Mouse (Mus musculus) cerebellum, postnatal 14 days (tissue): ENCODE results near the gene Hist1h2bb.

Experiments
- DNase-seq, 2 experiments: peaks; one replicate each; pipeline ENCODE4 v3.0.0; 2021; ENCODE audit warnings: mixed read lengths in 2 of 2

Hist1h2bb gene

GRCm38 (mm10) chr13:23750839-23751477 lies 4.4 kb downstream of the Hist1h2bb start, which contains the start of gene Hist1h2ab:
TSS of gene Hist1h2ab (plus strand) at chr13:23751126.
- DNase-seq: peak; percentile 36 to 58

- DNase-seq: no peak
These were observed 5.0 kb downstream of the Hist1h2bb start for GRCm38 (mm10) chr13:23751478-23751956.

- DNase-seq: peak; percentile 85 to 92
These were observed 5.7 kb downstream of the Hist1h2bb start, which contains the start of gene Hist1h3b for GRCm38 (mm10) chr13:23752067-23752741. TSS of gene Hist1h3b (plus strand) at chr13:23752267.

DNA sequence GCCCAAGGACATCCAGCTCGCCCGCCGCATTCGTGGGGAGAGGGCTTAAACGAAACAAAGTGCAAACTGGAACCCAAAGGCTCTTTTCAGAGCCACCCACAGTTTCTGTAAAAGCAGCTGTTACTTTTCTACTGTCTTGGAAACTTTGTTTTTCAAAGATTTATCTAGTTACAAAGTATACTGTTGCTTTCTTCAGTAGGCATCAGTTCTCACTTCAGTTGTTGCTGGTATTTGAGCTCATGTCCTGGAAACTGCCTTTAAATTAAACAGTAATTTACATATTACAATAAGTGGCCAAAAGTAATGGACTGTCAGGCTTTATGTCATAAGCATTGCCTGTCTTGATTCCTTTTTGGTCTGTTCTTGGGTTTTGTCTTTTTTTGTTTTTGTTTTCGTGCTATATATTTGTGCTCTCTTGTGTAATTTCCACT lies 6.2 kb downstream of the Hist1h2bb start:
- DNase-seq: no peak

- DNase-seq: no peak
These were observed 7.0 kb downstream of the Hist1h2bb start for GRCm38 (mm10) chr13:23753314-23754078.

- no peak for DNase-seq
These were observed 8.5 kb downstream of the Hist1h2bb start for GRCm38 (mm10) chr13:23755000-23755399.

DNA sequence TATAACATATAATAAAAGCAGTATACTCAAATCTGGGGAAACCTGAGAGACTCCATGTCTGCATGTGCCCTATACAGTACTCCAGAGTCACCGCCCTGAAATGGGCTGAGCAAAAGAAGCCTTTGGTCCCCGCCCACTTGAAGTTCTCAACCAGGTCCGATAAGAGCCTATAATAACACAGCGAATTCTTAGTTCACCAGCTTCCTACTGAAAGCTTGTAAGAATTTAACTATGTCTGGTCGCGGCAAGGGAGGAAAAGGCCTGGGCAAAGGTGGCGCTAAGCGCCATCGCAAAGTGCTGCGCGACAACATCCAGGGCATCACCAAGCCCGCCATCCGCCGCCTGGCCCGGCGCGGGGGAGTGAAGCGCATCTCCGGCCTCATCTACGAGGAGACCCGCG lies 10.3 kb downstream of the Hist1h2bb start, which contains the start of gene Hist1h4b:
Gene Hist1h4b, plus strand, starts transcription at position 224 of the 400 bp plus-strand sequence.
- DNase-seq: peak; percentile 83 to 91

- peak in 1 of 2 experiments; percentile 22 for DNase-seq
These were observed 10.8 kb downstream of the Hist1h2bb start for GRCm38 (mm10) chr13:23757211-23757773.

DNA sequence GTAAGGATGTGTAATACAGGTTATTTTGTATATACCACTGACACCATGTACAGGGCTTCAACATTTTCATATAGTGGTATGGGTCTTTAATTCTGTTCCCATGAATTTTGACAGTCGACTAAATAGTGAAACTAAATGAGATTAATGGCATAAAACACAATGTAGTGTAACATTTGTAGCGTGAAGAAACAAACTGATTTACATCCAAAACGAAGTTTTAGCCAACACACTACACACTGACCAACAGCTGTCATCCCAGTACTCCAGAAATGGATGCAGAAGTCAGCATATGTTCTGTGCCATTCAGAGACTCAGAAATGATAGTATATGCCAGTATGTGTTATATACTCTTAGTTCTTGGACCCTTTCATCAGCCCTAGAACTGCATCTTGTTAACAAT lies 11.4 kb downstream of the Hist1h2bb start:
- DNase-seq: no peak

GRCm38 (mm10) chr13:23759251-23759771 lies 12.8 kb downstream of the Hist1h2bb start:
- DNase-seq: no peak

DNA sequence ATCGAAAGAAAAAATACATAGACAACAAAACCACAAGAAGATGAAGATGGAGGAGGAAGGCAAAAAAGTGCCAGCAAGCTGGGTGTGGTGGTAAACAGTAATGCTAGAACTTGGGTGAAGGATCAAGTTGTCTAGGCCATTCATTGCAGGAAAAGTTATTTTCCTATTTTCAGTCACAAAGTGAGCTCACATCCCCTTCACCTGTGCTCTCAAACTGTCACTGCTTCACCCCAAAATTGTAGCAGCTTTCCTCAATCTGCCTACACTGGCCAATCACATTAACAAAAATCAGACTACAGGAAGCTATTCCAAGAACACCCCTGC lies 13.3 kb downstream of the Hist1h2bb start:
- no peak for DNase-seq

GRCm38 (mm10) chr13:23760240-23760971 lies 13.9 kb downstream of the Hist1h2bb start:
- DNase-seq: peak; percentile 22 to 30

DNA sequence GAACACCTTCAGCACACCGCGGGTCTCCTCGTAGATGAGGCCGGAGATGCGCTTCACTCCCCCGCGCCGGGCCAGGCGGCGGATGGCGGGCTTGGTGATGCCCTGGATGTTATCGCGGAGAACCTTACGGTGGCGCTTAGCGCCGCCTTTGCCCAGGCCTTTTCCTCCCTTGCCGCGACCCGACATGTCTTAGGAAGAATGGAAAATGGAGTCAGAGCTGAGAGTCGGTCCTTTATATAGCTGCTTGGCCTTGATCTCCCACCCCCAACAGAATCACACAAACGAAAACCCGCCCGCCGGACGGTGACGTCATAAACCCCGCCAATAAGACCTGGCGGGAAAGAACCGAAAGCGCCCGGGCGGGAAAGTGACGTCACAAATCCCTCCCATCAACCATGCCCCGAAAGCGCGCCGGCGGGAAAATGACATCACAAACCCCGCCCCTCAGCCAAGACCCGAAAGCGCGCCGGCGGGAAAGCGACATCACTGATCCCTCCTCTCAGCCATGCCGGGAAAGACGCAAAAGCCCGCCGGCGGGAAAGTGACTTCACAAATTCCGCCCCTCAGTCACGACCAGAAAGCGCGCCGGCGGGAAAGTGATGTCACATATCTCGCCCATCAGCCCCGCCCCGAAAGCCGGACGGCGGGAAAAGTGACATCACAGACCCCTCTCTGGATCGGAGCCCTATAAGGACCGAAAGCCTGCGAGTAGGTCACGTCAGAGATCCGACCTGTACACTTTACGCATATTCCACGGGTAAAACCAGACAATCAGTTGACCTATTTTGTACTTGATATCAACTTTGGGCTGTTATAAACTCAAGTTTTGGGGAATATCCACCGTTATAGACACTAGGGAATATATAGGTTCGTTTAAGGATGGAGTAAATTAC lies 14.7 kb downstream of the Hist1h2bb start, which contains the start of gene Hist1h4a:
Gene Hist1h4a, minus strand, starts transcription at position 259 of the 893 bp plus-strand sequence.
- DNase-seq: peak; percentile 99

DNA sequence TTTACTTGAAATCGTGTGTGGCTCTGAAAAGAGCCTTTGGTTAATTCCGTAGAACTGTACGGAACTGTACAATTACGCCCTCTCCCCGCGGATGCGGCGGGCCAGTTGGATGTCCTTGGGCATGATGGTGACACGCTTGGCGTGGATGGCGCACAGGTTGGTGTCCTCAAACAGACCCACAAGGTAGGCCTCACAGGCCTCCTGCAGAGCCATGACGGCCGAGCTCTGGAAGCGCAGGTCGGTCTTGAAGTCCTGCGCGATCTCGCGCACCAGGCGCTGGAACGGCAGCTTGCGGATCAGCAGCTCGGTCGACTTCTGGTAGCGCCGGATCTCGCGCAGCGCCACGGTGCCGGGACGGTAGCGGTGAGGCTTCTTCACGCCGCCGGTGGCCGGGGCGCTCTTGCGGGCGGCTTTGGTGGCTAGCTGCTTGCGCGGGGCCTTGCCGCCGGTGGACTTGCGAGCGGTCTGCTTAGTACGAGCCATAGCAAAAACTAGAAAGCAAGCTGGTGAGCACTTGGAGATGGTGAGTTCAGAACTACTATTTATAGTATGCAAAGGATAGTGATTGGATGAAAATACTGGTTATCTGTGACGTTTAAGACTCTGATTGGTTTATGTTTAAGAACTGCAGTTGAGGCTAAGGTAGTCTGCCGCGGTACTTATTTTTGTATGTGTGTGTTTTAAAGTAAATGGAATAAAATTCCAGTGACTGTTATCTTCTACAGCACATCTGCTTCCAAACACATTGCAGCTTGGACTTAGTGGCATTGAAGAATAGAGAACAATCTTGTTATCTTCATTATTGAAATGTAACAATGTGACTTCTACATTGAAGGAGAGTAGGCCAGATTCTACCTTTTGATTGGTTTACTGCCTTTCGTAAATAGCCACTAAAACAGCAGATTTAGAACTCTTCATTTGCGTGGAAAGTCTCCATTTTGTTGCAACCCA lies 15.6 kb downstream of the Hist1h2bb start, which contains the start of gene Hist1h3a:
Gene Hist1h3a, minus strand, starts transcription at position 516 of the 951 bp plus-strand sequence.
- peak; percentile 58 to 70 for DNase-seq

DNA sequence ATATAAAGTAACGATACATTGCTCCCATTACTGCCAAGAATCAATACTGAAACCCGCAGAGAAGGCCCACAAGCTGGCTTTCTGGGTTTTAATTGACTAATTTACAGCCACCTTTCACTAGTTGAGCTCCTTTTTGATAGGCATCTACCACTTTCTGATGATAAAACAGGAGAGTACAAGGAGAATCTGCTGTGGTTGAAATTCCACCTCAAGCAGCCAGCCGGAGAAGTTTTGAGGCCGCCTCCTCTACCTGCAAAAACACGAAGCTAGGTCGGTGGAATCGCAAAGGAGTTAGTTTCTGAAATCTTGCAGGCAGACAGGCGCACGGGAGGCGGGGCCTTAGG lies 16.7 kb downstream of the Hist1h2bb start:
- no peak for DNase-seq

GRCm38 (mm10) chr13:23763586-23764323 lies 17.2 kb downstream of the Hist1h2bb start, which contains the start of gene Hist1h1a:
TSS of gene Hist1h1a (plus strand) at chr13:23763666.
- peak; percentile 82 to 84 for DNase-seq

DNA sequence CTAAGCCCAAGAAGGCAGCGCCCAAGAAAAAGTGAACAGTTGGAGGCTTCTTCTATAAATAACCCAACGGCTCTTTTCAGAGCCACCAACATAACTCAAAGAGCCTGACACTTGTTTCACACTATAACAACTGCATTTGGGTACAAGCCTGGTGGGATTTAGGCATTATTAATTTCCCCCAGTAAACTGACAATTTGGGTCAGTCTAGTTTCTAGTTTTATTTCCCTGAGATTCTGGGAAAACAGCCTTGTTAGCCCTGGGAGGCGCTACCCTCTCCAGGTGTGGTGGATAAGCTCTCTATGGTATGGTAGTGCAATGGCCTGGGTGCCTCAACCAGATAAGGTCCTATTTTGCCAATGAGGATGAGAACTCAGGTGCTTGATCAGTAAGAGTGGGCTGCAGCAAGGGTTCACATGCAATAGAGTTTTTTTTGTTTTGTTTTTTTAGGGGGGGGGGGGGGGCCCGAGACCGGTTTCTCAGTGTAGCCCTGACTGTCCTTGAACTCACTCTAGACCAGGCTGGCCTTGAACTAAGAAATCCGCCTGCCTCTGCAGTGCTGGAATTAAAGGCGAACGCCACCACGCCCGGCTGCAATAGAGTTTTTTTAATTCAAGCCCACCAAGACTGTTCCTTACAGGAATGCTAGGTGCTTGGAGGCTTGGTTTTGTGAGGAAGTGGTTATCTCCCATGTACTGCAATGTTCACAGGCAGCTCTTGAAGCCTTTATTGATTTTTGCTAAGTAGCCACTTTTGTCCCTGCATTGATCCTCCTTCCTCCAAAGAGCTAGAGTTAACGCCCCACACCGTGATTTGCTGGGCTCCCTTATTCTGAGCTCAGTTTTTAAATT lies 18.0 kb downstream of the Hist1h2bb start:
- DNase-seq: no peak

DNA sequence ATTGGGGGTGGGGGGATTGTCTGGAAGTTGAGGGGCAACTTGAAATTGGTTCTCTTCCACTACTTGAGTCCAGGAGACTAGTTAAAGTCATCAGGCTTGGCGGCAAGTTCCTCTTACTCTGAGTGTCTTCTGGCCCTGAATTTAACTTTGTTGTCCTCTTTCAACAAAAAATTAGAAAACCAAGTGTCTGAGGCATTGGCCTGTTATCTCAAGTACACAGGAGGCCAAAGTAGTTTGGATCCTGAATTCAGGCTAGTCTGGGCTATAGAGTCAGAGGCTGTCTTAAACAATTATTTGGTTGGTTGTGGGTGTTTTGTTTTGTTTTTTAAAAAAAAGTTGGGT lies 18.6 kb downstream of the Hist1h2bb start:
- DNase-seq: no peak
